Mouse (Mus musculus): Measurements from ENCODE around the gene Cenpa. TPM values are rescaled to one million over a fixed set of nuclear protein-coding genes. Genes with fewer than 3 reads are reported as not detected.

Cenpa gene
- polyA plus RNA-seq, 1 experiment = 3.5 TPM

DNA sequence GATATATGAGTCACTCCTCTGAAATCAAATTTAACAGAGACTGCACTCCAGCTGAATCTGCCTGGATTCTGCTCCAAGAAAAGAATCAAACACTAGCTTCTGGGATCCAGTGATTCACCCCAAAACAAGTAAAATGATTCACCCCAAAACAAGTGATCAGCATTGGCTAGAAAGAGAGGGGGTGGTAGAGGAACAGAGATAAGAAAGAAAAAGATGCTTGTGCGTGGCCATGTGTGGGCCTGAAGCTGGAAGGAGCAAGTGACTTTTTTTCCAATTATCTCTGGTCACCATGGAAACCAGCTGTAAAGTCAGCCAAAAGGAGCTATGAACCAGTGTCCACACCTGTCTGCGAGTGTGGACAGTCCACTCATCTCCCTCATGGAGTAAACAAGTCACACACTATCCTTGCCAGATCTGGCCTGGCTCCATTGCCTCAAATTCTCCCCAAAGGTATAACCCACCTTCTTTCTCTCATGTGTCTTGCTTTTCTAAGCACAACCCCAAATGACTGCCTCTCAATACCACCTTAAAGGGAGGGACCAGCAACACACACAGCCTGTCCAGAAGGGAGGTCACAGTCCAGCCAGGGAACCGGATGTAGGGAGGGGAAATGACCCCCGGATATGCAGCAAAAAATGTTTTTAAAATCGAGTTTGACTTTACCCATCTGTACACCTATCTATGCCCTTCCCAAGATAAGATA lies 22.9 kb upstream of the Cenpa start:
- DNase-seq (ENCODE audit: extremely low spot score in 1 of 2, low spot score in 1 of 2) = peak; percentile 49 to 78

DNA sequence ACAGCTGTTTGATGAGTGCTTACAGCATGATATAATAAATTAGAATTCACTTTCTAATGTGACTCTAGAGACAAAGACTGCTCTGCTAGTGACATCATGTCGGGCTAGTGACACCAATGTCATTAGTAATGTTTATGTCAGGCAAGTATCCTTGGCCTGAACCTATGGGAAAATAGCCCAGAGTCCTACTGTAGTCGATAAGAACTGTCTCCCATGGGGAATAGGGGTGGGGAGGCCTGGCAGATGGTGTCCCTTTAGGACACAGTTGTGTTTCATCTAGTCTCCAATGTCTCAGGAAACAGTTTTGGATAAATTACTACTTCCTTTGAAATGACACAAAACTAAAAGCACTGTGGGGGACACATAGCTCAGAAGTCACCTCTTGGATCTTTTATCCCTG lies 20.5 kb upstream of the Cenpa start:
- DNase-seq (ENCODE audit: extremely low spot score in 1 of 2, low spot score in 1 of 2) = no peak

DNA sequence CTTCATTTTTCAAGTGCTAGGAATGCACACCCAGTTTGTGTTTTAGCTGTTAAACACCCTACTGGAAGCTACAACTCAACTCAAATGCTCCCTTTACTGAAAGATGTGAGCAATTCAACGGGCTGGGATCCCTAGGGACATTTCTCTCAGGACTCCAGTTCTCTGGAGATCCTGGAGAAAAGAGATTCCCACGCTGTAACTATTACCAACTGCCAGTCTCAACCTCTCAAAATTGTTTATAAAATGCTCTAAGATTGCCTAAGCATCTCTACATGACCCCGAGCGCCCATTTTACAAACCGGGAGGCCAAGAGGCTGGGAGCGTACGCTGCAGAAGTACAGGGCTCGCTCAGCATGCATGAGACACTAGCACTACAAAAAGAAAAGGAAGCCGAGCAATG lies 19.2 kb upstream of the Cenpa start:
- DNase-seq (ENCODE audit: extremely low spot score in 1 of 2, low spot score in 1 of 2) = no peak

DNA sequence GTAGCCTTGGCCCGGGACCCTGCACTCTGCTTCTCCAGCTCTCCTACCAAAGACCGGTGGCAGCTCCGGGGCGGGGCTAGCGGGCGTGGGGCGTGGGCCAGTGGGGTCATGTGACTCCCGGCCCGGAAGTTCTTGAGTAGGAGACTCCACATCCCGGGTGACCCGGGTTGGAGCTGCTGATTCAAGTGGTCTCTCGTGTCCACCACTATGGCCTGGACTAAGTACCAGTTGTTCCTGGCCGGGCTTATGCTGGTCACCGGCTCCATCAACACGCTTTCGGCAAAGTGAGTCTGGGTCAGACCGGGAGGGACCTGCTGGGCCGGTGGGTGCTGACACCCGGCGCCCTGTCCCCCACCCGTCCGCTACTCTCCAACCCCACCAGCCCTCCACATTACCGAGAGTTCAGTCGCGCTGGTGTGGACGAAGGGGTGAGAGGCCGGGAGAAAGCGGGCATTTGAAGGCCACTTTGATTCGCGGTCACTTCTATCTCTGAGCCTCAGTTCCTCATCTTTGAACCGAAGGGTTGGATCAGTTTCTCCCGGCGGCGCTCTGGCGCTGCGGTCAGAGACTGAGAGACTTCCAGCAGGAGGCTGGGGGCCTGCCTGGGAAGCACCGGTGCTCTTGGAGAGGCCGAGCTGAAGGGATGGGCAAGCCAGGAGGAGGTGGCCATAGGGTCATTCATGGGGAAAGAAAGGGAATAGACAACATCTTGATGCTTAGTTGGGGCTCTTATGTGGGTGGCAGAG lies 18.6 kb upstream of the Cenpa start, which contains the start of gene Slc35f6:
Gene Slc35f6 (plus strand): TSS at position 119 of the 746 bp plus-strand sequence.
- peak; percentile 91 to 96 for DNase-seq (ENCODE audit: extremely low spot score in 1 of 2, low spot score in 1 of 2)

DNA sequence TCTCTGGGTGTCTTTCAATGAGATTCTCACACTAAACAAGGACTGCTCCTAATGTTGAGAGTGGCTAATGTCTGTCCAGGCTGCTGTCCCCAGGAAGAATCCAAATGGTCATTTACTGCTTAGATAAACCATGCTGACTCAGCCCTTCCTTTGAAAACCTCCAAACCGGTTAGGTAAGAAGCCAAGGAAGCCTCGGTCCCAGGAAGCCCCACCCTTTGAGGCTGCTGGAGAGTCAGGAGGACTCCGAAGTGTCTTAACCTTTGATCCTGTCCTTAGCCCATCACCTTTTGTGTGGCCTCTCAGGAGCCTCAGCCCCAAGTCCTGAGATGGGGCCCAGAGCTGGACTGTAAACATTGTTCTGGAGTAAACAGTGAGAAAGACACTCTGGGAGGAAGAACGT lies 17.0 kb upstream of the Cenpa start:
- DNase-seq (ENCODE audit: extremely low spot score in 1 of 2, low spot score in 1 of 2) = no peak

DNA sequence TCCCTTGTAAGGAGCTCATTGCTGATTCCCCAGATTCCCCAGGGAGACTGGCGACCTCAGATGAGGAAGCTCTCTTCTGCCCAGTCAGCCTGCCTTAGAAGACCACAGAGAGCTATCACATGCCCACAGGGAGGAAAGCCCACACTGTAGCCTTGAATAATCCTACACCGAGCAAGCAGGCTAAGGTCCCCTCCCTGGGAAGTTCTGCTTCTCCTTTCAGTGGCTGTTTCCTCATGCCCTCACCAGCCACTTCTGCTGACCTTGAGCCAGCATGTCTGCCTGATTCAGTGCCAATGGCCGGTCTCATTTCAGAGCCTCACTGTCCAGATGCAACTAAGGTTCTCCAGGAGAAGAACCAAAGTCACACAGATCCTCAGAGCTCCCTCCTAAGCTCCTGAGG lies 15.8 kb upstream of the Cenpa start:
- DNase-seq (ENCODE audit: extremely low spot score in 1 of 2, low spot score in 1 of 2) = no peak

DNA sequence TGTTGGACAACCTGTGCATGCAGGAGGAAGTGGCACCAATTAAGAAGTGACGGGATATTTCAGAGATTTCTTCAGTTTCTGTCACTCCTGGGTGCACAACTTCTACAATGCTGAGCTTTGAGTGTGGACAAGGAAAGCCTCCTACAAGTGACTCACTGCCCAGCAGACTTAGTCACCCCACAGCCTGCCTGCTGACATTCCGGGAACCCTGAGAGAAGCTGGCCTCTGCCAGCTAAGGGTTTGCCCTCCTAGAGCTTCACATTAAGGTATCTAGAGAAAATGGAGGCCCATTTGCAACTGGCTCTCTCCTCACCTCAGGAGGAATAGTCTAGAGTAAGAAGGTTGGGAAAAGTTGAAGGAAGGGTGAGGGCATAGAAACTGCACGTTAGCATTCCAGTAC lies 15.0 kb upstream of the Cenpa start:
- no peak for DNase-seq (ENCODE audit: extremely low spot score in 1 of 2, low spot score in 1 of 2)

DNA sequence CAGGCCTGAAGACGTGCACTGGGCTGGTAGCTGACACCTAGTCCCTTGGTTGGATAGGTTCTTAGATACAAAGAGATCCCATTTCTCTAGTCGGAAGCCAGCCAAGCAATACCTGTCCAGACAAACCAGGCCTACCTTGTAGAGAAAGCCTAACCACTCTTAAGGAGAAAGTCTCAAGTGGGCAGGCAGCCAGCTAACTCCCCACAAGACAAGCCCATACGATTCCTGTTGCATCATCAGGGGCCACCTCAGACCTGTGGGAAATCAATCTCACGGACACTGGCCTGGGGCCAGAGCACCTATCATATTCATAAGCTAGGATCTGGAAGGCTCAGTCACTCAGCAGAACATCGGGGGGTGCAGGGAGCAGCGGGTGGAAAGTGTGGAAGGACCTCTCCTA lies 13.3 kb upstream of the Cenpa start:
- DNase-seq (ENCODE audit: extremely low spot score in 1 of 2, low spot score in 1 of 2) = no peak

DNA sequence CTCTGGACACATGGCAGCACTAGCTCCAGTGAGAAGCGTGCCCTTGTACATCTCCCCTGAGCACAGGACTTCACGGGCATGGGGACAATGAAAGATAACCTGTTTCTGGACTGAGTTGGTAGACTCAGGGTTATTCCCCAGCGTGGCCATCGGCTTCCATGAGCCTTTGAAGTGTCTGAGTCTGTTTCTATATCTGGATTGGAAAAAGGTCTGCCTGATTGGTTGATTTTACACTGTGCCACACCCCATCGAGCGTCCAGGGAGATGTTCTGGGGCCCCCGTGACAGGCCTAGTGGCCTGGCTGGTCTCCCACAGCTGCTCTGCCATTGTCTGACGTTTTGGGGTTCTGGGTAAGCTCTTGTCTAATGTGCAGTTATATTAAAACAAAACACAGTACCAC lies 11.5 kb upstream of the Cenpa start:
- DNase-seq (ENCODE audit: extremely low spot score in 1 of 2, low spot score in 1 of 2) = no peak

DNA sequence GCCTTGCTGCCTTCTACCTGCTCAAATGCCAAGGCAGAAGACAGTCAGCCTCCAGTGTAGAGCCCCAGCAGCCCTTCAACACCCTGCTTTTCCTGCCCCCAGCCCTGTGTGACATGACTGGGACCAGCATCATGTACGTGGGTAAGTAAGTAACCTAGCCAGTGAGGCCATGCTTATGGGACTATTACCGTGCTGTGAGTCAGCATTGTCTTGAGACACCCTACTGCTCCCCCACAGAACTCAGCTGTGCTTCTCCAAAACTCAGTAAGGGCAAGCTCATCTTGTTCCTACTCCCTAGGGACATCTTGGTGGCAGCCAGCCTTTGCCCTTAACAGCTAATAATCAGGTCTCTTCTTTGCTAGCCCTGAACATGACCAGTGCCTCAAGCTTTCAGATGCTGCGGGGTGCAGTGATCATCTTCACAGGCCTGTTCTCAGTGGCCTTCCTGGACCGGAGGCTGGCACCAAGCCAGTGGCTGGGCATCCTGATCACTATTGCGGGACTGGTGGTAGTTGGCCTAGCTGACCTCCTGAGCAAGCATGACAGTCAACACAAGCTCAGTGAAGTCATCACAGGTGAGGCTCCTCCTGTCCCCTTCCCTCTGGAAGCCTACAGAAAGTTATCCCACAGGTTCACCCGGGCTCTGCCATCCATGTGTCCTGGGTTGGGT lies 10.9 kb upstream of the Cenpa start:
- DNase-seq (ENCODE audit: extremely low spot score in 1 of 2, low spot score in 1 of 2) = no peak

DNA sequence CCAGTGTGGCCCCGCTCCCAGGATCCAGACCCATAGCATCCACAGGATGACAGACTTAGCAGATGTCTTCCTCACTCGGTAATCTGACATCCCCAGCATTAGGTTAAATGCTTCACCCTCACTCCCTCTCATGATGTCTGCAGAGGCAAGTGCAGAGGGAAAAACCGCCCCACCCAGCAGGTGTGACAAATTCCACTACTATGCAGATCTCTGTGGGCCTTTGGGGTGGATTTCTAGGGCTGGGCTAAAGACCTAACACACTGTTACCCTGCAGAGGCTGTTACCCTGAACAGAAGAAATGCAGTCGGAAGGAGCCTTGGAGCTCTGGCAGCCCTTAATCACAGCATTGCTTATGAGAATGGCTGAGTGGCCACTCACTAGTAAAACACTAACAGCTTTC lies 7.5 kb upstream of the Cenpa start:
- DNase-seq (ENCODE audit: extremely low spot score in 1 of 2, low spot score in 1 of 2) = no peak

DNA sequence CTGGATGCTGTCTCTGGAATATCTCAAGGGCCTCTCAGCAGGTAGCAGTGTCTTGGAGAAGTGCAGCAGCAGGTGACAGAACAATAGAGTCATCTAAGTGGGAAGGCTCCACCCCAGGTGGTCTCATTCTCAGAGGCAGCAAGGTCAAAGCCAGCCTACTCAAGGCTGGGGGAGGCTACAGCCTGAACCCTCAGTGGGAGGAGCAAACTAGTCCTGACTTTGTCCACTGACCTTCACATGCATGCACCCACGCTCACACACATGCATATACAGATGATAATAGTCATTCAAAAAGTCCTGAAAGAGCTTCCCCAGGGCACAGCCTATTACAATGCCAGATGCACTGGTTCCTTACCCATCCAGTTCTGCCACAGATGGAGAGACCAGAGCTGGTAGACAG lies 6.3 kb upstream of the Cenpa start:
- no peak for DNase-seq (ENCODE audit: extremely low spot score in 1 of 2, low spot score in 1 of 2)

DNA sequence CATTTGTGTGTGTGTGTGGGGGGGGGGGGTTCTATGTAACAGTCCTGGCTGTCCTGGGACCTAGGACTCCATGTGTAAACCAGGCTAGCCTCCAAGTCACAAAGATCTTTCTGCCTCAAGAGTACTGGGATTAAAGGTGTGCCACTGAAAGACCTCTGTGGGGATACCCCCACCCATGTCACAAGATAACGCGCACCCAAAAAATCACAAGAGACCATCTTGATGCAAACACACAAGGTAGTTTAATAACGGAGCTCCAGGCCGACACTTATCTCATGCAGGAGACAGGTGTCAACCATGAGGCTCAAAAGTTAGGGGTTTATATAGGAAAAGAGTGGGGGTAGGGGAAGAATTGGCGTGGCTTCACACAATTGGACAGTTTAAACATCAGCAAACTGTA lies 5.8 kb upstream of the Cenpa start:
- no peak for DNase-seq (ENCODE audit: extremely low spot score in 1 of 2, low spot score in 1 of 2)

DNA sequence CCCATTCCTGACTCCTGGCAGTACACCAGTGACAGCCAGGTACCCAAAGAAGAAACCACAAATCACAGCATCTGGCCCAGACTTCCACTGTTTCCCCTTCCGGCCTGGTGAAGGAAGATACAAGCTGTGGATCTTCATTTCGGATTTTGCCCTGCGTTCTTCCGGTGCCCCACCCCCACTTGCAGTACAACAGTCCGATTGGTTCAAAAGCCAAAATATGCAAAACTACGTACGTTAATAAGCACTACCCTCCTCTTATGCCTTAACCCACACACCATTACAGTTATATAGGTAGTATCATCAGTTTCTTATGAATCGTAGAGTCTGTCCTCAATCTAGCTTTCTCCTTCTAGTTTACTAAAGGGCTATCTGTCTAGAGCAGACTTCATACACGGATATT lies 1.2 kb upstream of the Cenpa start:
- no peak for DNase-seq (ENCODE audit: extremely low spot score in 1 of 2, low spot score in 1 of 2)

DNA sequence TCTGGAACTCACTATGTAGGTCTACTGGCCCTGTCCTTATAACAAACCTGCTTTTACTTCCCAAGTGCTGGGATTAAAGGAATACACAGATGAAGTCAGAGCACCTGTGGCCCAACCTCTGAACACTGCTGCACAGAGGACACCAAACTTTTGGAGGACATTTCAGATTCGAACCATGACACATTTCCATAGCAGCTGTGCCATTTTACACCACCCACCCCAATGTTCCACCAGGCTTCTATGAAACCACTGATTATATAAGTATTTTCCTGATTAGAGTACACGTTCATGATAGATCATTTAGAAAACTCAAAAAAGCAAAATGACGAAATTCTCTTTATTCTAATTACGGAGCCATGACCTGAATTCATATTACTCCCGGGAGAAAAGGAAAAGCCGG lies 609 bp upstream of the Cenpa start:
- peak; percentile 58 to 74 for DNase-seq (ENCODE audit: extremely low spot score in 1 of 2, low spot score in 1 of 2)

DNA sequence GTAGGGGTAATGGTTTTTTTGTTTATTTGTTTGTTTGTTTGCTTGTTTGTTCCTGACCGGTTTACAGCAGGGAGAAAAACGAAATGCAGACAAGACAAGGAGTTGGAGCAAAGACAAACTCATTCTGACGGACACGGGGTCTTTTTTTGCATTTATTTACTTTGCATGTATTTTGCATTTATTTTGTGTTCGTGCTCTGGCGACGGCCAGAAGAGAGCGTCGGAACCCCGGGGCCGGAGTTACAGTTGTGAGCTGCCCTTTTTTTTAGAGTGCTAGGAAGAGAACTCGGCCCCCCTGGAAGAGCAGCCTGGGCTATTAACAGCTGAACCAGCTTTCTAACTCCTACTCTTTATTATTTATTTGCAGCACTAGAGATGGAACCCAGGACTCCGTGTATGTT lies 638 bp downstream of the Cenpa start:
- no peak for DNase-seq (ENCODE audit: extremely low spot score in 1 of 2, low spot score in 1 of 2)

DNA sequence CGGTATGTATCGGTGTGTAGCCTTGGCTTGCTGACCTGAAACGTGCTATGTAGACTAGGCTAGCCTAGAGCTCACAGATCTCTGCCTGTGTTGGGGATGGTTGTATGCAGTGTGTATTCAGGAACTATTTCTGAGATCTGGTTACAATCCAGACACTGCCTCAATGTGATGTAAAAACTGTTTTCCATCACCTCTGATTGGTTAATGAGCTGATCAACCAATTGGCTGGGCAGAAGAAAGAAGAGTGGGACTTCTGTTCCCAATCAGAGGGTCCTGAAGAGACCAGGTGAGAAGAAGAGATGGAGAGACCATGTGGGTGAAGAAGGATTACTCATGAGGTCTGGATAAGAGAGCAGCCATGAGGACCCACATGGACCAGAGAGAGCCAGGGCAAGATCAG lies 1.1 kb downstream of the Cenpa start:
- no peak for DNase-seq (ENCODE audit: extremely low spot score in 1 of 2, low spot score in 1 of 2)

DNA sequence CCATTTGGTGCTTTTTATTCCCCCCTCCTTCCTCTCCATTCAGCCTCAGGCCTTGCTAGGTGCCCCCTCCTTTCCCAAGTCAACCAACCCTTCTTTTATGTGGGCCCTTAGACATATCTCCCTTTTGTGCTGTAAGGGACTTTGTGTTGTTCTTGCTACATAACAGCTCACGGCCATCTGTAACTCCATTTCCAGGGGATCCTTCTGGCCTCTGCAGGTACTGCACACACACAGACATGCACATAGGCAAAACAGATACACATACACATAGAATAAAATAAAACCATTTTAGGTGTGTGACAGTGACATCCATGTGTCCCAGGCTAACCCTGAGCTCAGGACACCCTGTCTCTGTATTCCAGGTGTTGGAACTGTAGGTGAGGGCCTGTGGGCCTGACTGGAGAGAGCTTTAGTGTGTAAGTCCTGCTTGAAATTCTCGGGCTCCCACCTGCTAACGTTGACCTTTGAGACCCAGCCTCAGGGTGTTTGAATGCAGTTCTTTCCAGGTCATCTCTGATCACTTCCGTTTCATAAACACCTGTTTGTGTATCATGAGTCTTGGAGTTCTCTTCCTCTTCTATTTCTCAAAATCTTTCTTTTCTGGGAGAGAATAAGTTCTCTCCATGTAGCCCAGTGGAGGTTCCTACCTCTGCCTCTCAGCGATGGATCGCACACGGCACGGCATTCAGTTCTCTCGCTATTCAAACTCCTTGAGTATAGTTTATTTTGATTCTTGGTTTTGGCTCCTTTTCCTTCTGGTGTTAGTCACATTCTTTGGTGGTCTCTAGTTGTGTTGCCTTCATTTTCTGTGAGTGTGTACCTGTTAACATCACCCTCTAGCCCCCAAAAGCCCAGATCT lies 2.3 kb downstream of the Cenpa start:
- DNase-seq (ENCODE audit: extremely low spot score in 1 of 2, low spot score in 1 of 2) = no peak

DNA sequence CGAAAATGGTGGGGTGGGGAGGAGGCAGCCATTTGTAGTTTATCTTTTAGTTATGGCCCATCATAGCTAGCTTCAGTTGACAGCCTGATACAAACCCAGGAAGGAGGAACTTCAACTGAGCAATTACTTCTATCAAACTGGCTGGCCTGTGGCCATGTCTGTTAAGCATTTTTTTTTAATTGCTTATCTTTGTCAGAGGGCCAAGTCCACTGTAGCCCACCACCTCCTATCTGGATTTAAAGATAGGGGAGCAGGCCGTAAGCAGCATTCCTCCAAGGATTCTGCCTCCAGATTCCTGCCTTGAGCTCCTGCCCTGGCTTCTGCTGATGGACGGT lies 2.9 kb downstream of the Cenpa start:
- DNase-seq (ENCODE audit: extremely low spot score in 1 of 2, low spot score in 1 of 2) = no peak

DNA sequence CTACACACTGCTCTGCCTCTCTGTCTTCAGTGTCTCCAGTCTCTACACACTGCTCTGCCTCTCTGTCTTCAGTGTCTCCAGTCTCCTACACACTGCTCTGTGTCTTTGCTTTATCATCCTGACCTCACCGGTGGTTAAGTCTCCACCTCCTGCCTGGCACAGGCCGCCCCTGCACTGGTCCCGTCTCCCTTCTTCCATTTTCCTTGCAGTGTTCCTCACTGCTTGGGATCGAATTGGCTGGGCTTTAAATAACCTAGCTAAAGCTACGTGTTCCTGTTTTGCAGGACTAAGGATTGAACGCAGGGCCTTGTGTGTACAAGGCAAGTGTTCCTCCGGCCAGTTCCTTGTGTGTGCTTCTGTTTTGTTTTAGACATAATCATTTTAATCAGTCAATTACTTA lies 3.5 kb downstream of the Cenpa start:
- no peak for DNase-seq (ENCODE audit: extremely low spot score in 1 of 2, low spot score in 1 of 2)

DNA sequence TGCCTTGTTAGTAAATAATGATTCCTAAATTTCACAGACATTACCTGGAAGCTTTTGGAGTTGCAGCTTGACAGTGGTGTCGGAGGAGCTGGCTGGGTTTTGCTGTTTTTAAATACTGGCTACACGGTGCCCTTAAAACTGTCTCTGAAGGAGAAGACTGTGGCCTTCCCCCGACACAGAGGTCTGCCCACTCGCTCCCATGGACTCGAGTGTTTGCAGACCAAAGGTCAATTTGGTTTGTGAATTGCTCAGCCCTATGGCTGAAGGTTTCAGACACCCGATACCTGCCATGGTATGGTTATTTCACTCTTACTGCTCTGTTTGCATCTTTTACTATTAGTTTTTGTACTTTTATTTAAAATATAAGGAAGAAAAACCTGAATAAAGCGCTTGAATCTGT lies 7.4 kb downstream of the Cenpa start:
- no peak for DNase-seq (ENCODE audit: extremely low spot score in 1 of 2, low spot score in 1 of 2)
